35 mouse cellular contexts compared by ENCODE assay signal in the genomic region with DNA sequence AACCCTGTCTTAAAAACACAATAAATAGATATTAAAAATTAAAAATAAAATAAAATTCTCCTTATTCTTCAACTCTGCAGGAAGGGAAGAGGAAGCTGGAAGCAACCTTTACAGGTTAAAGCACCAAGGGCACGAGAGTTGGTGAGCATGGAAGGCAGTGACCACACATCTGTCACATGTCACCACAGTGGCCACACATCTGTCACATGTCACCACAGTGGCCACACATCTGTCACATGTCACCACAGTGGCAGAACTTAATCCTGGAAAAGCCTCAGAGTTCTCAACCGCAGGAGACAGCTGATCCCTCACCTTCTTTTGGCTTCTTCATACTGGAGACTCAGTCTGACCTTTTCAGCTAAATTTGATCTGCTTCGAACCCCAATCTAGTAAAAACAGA. TPM values are rescaled to one million over a fixed set of nuclear protein-coding genes. Genes with fewer than 3 reads are reported as not detected.
DNase-seq lines count a peak whose midpoint lies in the region; ATAC-seq and TF ChIP-seq lines count a peak whose summit lies in the region.
"Had no signal": no experiment of that assay in that cellular context is flagged by ENCODE, and none has a peak within 500 bp of the region (broad histone marks: within the 10 kb centered on the region; RNA-seq: fewer than 3 reads in every experiment).

No protein-coding gene starts in this region.

- TF ChIP-seq CTCF in C2C12 (IDR thresholded peaks at IDR 0.05; ENCODE audit: control insufficient read depth, insufficient read depth, insufficient read length), result no peak

- DNase-seq in 416B (ENCODE audit: low read depth), result peak; percentile 46
- DNase-seq in spleen, postnatal 10 days (ENCODE audit: low spot score in 2 of 2), result no peak
- no peak for DNase-seq in left cerebral cortex, adult 11 months (ENCODE audit: low spot score)
- DNase-seq: adrenal gland, postnatal 10 days; adrenal gland, postnatal 36 days; cerebellum, adult 11 months; cerebellum, adult 2 months; cerebellum, postnatal 10 days; cerebellum, postnatal 36 days; gastrocnemius, postnatal 25 days; heart, adult 2 months; kidney, adult 18-20 months had no signal

- TF ChIP-seq POLR2A in myocyte (IDR thresholded peaks at IDR 0.05; ENCODE audit: insufficient read length, low read depth), result no peak

- H3ac ChIP-seq in C2C12 (ENCODE audit: control insufficient read depth, insufficient read length, low read depth), result no peak overlapping the region
- no peak overlapping the region for H3ac ChIP-seq in myocyte (ENCODE audit: control insufficient read depth, insufficient read length)

- H3K36me3 ChIP-seq in C2C12 (ENCODE audit: control insufficient read depth, insufficient read depth) (peaks cover 61% of the 10 kb centered on the region), myocyte (ENCODE audit: control insufficient read depth, insufficient read depth) (peaks cover 18% of the 10 kb centered on the region)
- H3K36me3 ChIP-seq: forebrain, embryonic 15.5 days had no signal

- H3K4me3 ChIP-seq in C2C12 (ENCODE audit: insufficient read depth, poor library complexity, severe bottlenecking), result no peak overlapping the region
- no peak overlapping the region for H3K4me3 ChIP-seq in myocyte
- H3K4me3 ChIP-seq: embryonic facial prominence, embryonic 12.5 days; embryonic facial prominence, embryonic 15.5 days; forebrain, embryonic 15.5 days; heart, adult 2 months had no signal

- H3K4me2 ChIP-seq in myocyte (ENCODE audit: low read depth), result no peak overlapping the region
- H3K4me2 ChIP-seq: embryonic facial prominence, embryonic 12.5 days; embryonic facial prominence, embryonic 15.5 days; forebrain, embryonic 15.5 days; heart, embryonic 11.5 days; hindbrain, embryonic 14.5 days had no signal

- H3K27me3 ChIP-seq in C2C12 (ENCODE audit: control insufficient read depth, insufficient read depth, insufficient read length), result no peaks in the 10 kb centered on the region
- no peaks in the 10 kb centered on the region for H3K27me3 ChIP-seq in myocyte (ENCODE audit: control insufficient read depth, insufficient read depth, insufficient read length)
- H3K27me3 ChIP-seq: CH12.LX; embryonic facial prominence, embryonic 12.5 days; embryonic facial prominence, embryonic 15.5 days; forebrain, embryonic 15.5 days; Patski had no signal

- peak; percentile 59; the same call in 1 of the 2 replicates for ATAC-seq in granulocyte monocyte progenitor cell, adult 5-6 weeks (replicated peaks; ENCODE audit: poor library complexity, severe bottlenecking)
- no peak for ATAC-seq in frontal cortex, adult (ENCODE audit: low TSS enrichment)
- ATAC-seq: forebrain, embryonic 15.5 days; hindbrain, postnatal 0 days; inflammation-experienced regulatory T-cells, adult 6 months; intestine, embryonic 16.5 days; Patski had no signal

- no peaks in the 10 kb centered on the region for H3K79me3 ChIP-seq in C2C12 (ENCODE audit: low read depth)

- H3K79me2 ChIP-seq in C2C12 (ENCODE audit: control insufficient read depth, insufficient read depth) (no peaks in the 10 kb centered on the region), myocyte (ENCODE audit: control insufficient read depth, insufficient read depth) (no peaks in the 10 kb centered on the region)

TF ChIP-seq in C2C12, 6 proteins besides CTCF, POLR2A, EP300 and RAD21:
- TF ChIP-seq MYOD1 (IDR thresholded peaks at IDR 0.05; ENCODE audit: control insufficient read depth, insufficient read length, low read depth) (peak; percentile 33), CEBPB (IDR thresholded peaks at IDR 0.05; ENCODE audit: low read depth) (no peak)

TF ChIP-seq in myocyte, 11 proteins besides CTCF, POLR2A, EP300 and RAD21:
- TF ChIP-seq E2F4 (IDR thresholded peaks at IDR 0.05; ENCODE audit: insufficient read depth), result no peak
- TF ChIP-seq SRF (IDR thresholded peaks at IDR 0.05; ENCODE audit: control insufficient read depth, insufficient read length, low read depth), result no peak
- TF ChIP-seq MYOD1 (IDR thresholded peaks at IDR 0.05; ENCODE audit: control insufficient read depth in 1 of 3, insufficient read length in 2 of 3, low read depth in 2 of 3), result peak in 2 of 3 experiments; percentile 29 to 59
- TF ChIP-seq CEBPB (IDR thresholded peaks at IDR 0.05; ENCODE audit: insufficient read depth, poor library complexity, severe bottlenecking), result no peak
- no peak for TF ChIP-seq USF1 (IDR thresholded peaks at IDR 0.05; ENCODE audit: low read depth)
- TF ChIP-seq POLR2AphosphoS2 (IDR thresholded peaks at IDR 0.05; ENCODE audit: insufficient read length, low read depth), result no peak
- TF ChIP-seq TCF3 (IDR thresholded peaks at IDR 0.05; ENCODE audit: insufficient read length, low read depth), result peak; percentile 44
- TF ChIP-seq MYOG (IDR thresholded peaks at IDR 0.05; ENCODE audit: control insufficient read depth in 1 of 3, insufficient read depth in 1 of 3, insufficient read length in 2 of 3, low read depth in 2 of 3), result peak in 2 of 3 experiments; percentile 39 to 64
- TF ChIP-seq TCF12 (IDR thresholded peaks at IDR 0.05; ENCODE audit: insufficient read depth, poor library complexity, severe bottlenecking), result no peak
- TF ChIP-seq REST (IDR thresholded peaks at IDR 0.05; ENCODE audit: insufficient read depth, insufficient read length), result no peak
- no peak for TF ChIP-seq MAX (IDR thresholded peaks at IDR 0.05; ENCODE audit: low read depth)
TF ChIP-seq in myocyte: peak in this region for 3.

RNA-seq across cellular contexts. Expression of a gene that starts 54.2 kb away (rescaled TPM):
- polyA plus RNA-seq in C2C12 (2012; fragmentation: generic; extraction: Trizol), result not detected
- not detected in 2 replicates for total RNA-seq in granulocyte monocyte progenitor cell, adult 5-6 weeks (2014; fragmentation: Nextera tagmentation)
- not detected in 2 replicates for total RNA-seq in granulocyte monocyte progenitor cell, adult 5-6 weeks (2017)
- not detected for polyA plus RNA-seq in myocyte (2012; fragmentation: generic; extraction: Trizol)
- total RNA-seq: CH12.LX; heart, adult 2 months; heart, postnatal 25 days; hindbrain, postnatal 0 days had no signal
- polyA plus RNA-seq: embryonic facial prominence, embryonic 12.5 days; embryonic facial prominence, embryonic 15.5 days; forebrain, embryonic 11.5 days; forebrain, embryonic 15.5 days; G1E; heart, embryonic 11.5 days; heart, embryonic 14.5 days; heart, postnatal 0 days; hindbrain, embryonic 11.5 days; hindbrain, embryonic 14.5 days; hindbrain, postnatal 0 days; inflammation-experienced regulatory T-cells, adult 6 months; intestine, embryonic 16.5 days; Patski had no signal

RNA-seq across cellular contexts. Expression of a gene that starts 56.6 kb away (rescaled TPM):
- polyA plus RNA-seq in C2C12 (2012; fragmentation: generic; extraction: Trizol) (not detected), myocyte (2012; fragmentation: generic; extraction: Trizol) (not detected)
- total RNA-seq in granulocyte monocyte progenitor cell, adult 5-6 weeks (2014; fragmentation: Nextera tagmentation), result not detected in 2 replicates
- not detected in 2 replicates for total RNA-seq in granulocyte monocyte progenitor cell, adult 5-6 weeks (2017)
- total RNA-seq: adrenal gland, adult 18-20 months; adrenal gland, postnatal 10 days; adrenal gland, postnatal 36 days; CH12.LX; gastrocnemius, adult 18-20 months; gastrocnemius, postnatal 25 days; heart, adult 2 months; heart, postnatal 25 days; hindbrain, postnatal 0 days had no signal
- polyA plus RNA-seq: cerebellum, adult 2 months; embryonic facial prominence, embryonic 12.5 days; embryonic facial prominence, embryonic 15.5 days; forebrain, embryonic 11.5 days; forebrain, embryonic 15.5 days; G1E; gonadal fat pad, adult 2 months; heart, adult 2 months; heart, embryonic 11.5 days; heart, embryonic 14.5 days; heart, postnatal 0 days; hindbrain, embryonic 11.5 days; hindbrain, embryonic 14.5 days; hindbrain, postnatal 0 days; inflammation-experienced regulatory T-cells, adult 6 months; intestine, embryonic 16.5 days had no signal
